8 mouse cellular contexts compared by ENCODE assay signal in genomic region chr2:163951770-163952169, GRCm38 (mm10). TPM values are rescaled to one million over a fixed set of nuclear protein-coding genes. Genes with fewer than 3 reads are reported as not detected.
DNase-seq lines count a peak whose midpoint lies in the region; ATAC-seq and TF ChIP-seq lines count a peak whose summit lies in the region.

No protein-coding gene starts in this region.

- H3K9ac ChIP-seq in neural tube, embryonic 11.5 days (ENCODE audit: low read length): no peak overlapping the region
- H3K9ac ChIP-seq in neural tube, embryonic 15.5 days (replicated peaks): no peak overlapping the region

- no peak overlapping the region for H3K4me2 ChIP-seq in neural tube, embryonic 11.5 days (ENCODE audit: low read depth)
- no peak overlapping the region for H3K4me2 ChIP-seq in neural tube, embryonic 15.5 days

- H3K4me1 ChIP-seq in neural tube, embryonic 11.5 days (ENCODE audit: control insufficient read depth, insufficient read depth, low read length): no peaks in the 10 kb centered on the region
- H3K4me1 ChIP-seq in neural tube, embryonic 15.5 days: no peaks in the 10 kb centered on the region
- H3K4me1 ChIP-seq in bone marrow, adult 2 months (ENCODE audit: control insufficient read depth, insufficient read depth, low read length): no peaks in the 10 kb centered on the region
- H3K4me1 ChIP-seq in embryonic fibroblast, embryonic 13.5 days (ENCODE audit: control insufficient read depth, insufficient read depth, low read length): no peaks in the 10 kb centered on the region

- 28% methylated on average over 4 of the region's 4 CpGs for WGBS in neural tube, embryonic 11.5 days
- 22% methylated on average over 4 of the region's 4 CpGs for WGBS in neural tube, embryonic 15.5 days
- WGBS in bone marrow, adult 2 months: 23% methylated on average over 4 of the region's 4 CpGs

- no peak for TF ChIP-seq POLR2A in bone marrow, adult 2 months (IDR thresholded peaks at IDR 0.05; ENCODE audit: borderline replicate concordance, control insufficient read depth, low read depth, low read length)
- TF ChIP-seq POLR2A in embryonic fibroblast, embryonic 13.5 days (IDR thresholded peaks at IDR 0.05; ENCODE audit: low read depth, low read length): no peak

- peak; percentile 59 for DNase-seq in neural tube, embryonic 11.5 days (ENCODE audit: low spot score)
- peak; percentile 72 for DNase-seq in heart, postnatal 4 days
- DNase-seq in layer of hippocampus, postnatal 10 days (ENCODE audit: low spot score in 2 of 2): peak; percentile 63 to 78
- peak; percentile 29 to 38 for DNase-seq in spleen, postnatal 36 days (ENCODE audit: low spot score in 2 of 2)

- H3K9me3 ChIP-seq in neural tube, embryonic 11.5 days (ENCODE audit: control insufficient read depth, low read length): no peaks in the 10 kb centered on the region
- no peaks in the 10 kb centered on the region for H3K9me3 ChIP-seq in neural tube, embryonic 15.5 days (replicated peaks)

- no peak overlapping the region for H3K27ac ChIP-seq in neural tube, embryonic 11.5 days (ENCODE audit: low read depth, low read length)
- H3K27ac ChIP-seq in neural tube, embryonic 15.5 days (replicated peaks): no peak overlapping the region
- no peak overlapping the region for H3K27ac ChIP-seq in bone marrow, adult 2 months (ENCODE audit: control insufficient read depth, insufficient read depth, low read depth, low read length, poor library complexity)
- no peak overlapping the region for H3K27ac ChIP-seq in embryonic fibroblast, embryonic 13.5 days (ENCODE audit: insufficient read depth, low read length)

- no peaks in the 10 kb centered on the region for H3K27me3 ChIP-seq in neural tube, embryonic 11.5 days (ENCODE audit: control insufficient read depth, insufficient read depth, low read length)
- peaks cover 7% of the 10 kb centered on the region; the same call in 1 of the 2 replicates for H3K27me3 ChIP-seq in neural tube, embryonic 15.5 days (replicated peaks)

- TF ChIP-seq CTCF in bone marrow, adult 2 months (IDR thresholded peaks at IDR 0.05; ENCODE audit: control insufficient read depth, insufficient read depth, low read length): peak; percentile 59
- TF ChIP-seq CTCF in embryonic fibroblast, embryonic 13.5 days (IDR thresholded peaks at IDR 0.05; ENCODE audit: borderline replicate concordance, insufficient read depth, low read length): peak; percentile 70; the same call in 1 of the 2 replicates

- no peak for ATAC-seq in neural tube, embryonic 11.5 days (ENCODE audit: insufficient read depth, low FRiP score, low TSS enrichment)
- ATAC-seq in neural tube, embryonic 15.5 days (ENCODE audit: low FRiP score): no peak; the same call in 1 of the 2 replicates
- peak; percentile 93 for ATAC-seq in megakaryocyte progenitor cell, adult 5-6 weeks (replicated peaks; ENCODE audit: poor library complexity)

- no peaks in the 10 kb centered on the region for H3K36me3 ChIP-seq in neural tube, embryonic 11.5 days (ENCODE audit: control insufficient read depth, insufficient read depth, low read length)
- no peaks in the 10 kb centered on the region for H3K36me3 ChIP-seq in neural tube, embryonic 15.5 days

- H3K4me3 ChIP-seq in neural tube, embryonic 11.5 days (ENCODE audit: low read depth, low read length): no peak overlapping the region
- H3K4me3 ChIP-seq in neural tube, embryonic 15.5 days (replicated peaks): no peak overlapping the region
- no peak overlapping the region for H3K4me3 ChIP-seq in bone marrow, adult 2 months (replicated peaks; ENCODE audit: control insufficient read depth, low read depth, low read length)
- no peak overlapping the region for H3K4me3 ChIP-seq in embryonic fibroblast, embryonic 13.5 days (ENCODE audit: insufficient read depth, low read length)

RNA-seq across cellular contexts. Expression of gene Rims4, which starts 33.3 kb away (rescaled TPM):
- 0.73 and 0.78 TPM in 2 replicates for polyA plus RNA-seq in neural tube, embryonic 11.5 days (2014; fragmentation: Nextera tagmentation; extraction: Ambion mirVana)
- 13.0 and 17.8 TPM in 2 replicates for polyA plus RNA-seq in neural tube, embryonic 15.5 days (2015; fragmentation: Nextera tagmentation; extraction: Ambion mirVana)
- 0.30 TPM in 1 of 2 replicates, not detected in the other for polyA plus RNA-seq in bone marrow, adult 2 months (2011; ENCODE audit: insufficient read depth, insufficient read length, low replicate concordance, missing spikeins)
- polyA plus RNA-seq in embryonic fibroblast, embryonic 13.5 days (2011; ENCODE audit: insufficient read length, low read depth, missing spikeins): 0.14 TPM in 1 of 2 replicates, not detected in the other
- total RNA-seq in heart, postnatal 4 days (2021): under 1 TPM; 0.45 to 0.63 TPM
- 10 to 100 TPM; 55.6 to 57.2 TPM for total RNA-seq in layer of hippocampus, postnatal 10 days (2021)
- total RNA-seq in megakaryocyte progenitor cell, adult 5-6 weeks (2015): 0.02 TPM in 1 of 2 replicates, not detected in the other
- not detected in 2 replicates for total RNA-seq in megakaryocyte progenitor cell, adult 5-6 weeks (2017)

RNA-seq across cellular contexts. Expression of gene Ywhab, which starts 43.0 kb away (rescaled TPM):
- 335 and 356 TPM in 2 replicates for polyA plus RNA-seq in neural tube, embryonic 11.5 days (2014; fragmentation: Nextera tagmentation; extraction: Ambion mirVana)
- polyA plus RNA-seq in neural tube, embryonic 15.5 days (2015; fragmentation: Nextera tagmentation; extraction: Ambion mirVana): 487 and 519 TPM in 2 replicates
- polyA plus RNA-seq in bone marrow, adult 2 months (2011; ENCODE audit: insufficient read depth, insufficient read length, low replicate concordance, missing spikeins): 38.3 and 61.2 TPM in 2 replicates
- 208 and 218 TPM in 2 replicates for polyA plus RNA-seq in embryonic fibroblast, embryonic 13.5 days (2011; ENCODE audit: insufficient read length, low read depth, missing spikeins)
- total RNA-seq in heart, postnatal 4 days (2021): 100 to 1,000 TPM; 153 to 157 TPM
- 100 to 1,000 TPM; 562 to 599 TPM for total RNA-seq in layer of hippocampus, postnatal 10 days (2021)
- 140 and 141 TPM in 2 replicates for total RNA-seq in megakaryocyte progenitor cell, adult 5-6 weeks (2015)
- total RNA-seq in megakaryocyte progenitor cell, adult 5-6 weeks (2017): 54.8 and 57.9 TPM in 2 replicates
